In the genomic region with DNA sequence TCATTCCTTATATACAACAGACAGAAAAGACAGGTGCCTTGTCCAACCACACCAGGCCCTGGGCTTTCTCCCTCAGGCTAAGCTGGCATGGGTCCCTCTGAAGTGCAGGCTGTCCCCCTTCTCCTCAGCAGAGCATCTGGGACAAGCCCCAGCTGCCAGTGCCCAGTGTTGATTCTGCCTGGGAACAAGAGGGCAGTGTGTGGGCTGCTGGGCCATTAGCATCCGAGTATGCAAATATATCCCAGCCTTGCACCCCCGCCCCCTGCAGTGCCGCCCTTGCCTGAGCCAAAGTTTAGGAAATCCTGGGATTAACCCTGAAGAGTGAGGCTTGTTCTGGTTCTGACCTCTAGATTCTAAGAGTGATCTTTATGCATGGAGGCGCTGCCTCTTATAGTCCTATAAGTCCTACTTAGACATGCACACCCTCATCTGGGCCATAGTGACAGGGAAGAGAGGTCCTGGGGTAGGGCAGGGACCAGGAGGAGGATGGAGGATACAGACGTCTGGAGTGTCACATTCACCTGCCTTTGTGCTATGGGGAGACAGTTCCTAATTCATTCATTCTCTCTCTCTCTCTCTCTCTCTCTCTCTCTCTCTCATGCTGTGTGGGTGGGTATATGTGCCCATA, we compare ENCODE assay signal across 8 mouse cellular contexts. TPM values are rescaled to one million over a fixed set of nuclear protein-coding genes. Genes with fewer than 3 reads are reported as not detected.
DNase-seq lines count a peak whose midpoint lies in the region; ATAC-seq and TF ChIP-seq lines count a peak whose summit lies in the region.

No protein-coding gene starts in this region.

- peak; percentile 20 for DNase-seq in forebrain, embryonic 10.5 days (ENCODE audit: extremely low spot score, low spot score)
- no peak for DNase-seq in forebrain, embryonic 11.5 days (ENCODE audit: low spot score)
- peak; percentile 32 to 69 for DNase-seq in layer of hippocampus, adult 18-20 months (ENCODE audit: low spot score in 2 of 2)
- DNase-seq in midbrain, postnatal 0 days (ENCODE audit: low spot score), result peak; percentile 83
- no peak for DNase-seq in ovary, postnatal 10 days (ENCODE audit: low spot score)
- no peak for DNase-seq in urinary bladder, postnatal 36 days (ENCODE audit: low spot score in 2 of 2)

- no peaks in the 10 kb centered on the region for H3K9me3 ChIP-seq in forebrain, embryonic 10.5 days
- no peaks in the 10 kb centered on the region for H3K9me3 ChIP-seq in forebrain, embryonic 11.5 days (ENCODE audit: control insufficient read depth, low read length)
- H3K9me3 ChIP-seq in midbrain, postnatal 0 days (ENCODE audit: low read length), result no peaks in the 10 kb centered on the region
- no peaks in the 10 kb centered on the region for H3K9me3 ChIP-seq in liver, embryonic 12.5 days (replicated peaks)

- H3K4me1 ChIP-seq in forebrain, embryonic 10.5 days, result peaks cover 17% of the 10 kb centered on the region
- peaks cover 3% of the 10 kb centered on the region; the same call in 1 of the 2 replicates for H3K4me1 ChIP-seq in forebrain, embryonic 11.5 days (replicated peaks; ENCODE audit: control insufficient read depth, insufficient read depth, low read length)
- H3K4me1 ChIP-seq in cortical plate, adult 2 months (ENCODE audit: control insufficient read depth, insufficient read depth, low read length), result peaks cover 3% of the 10 kb centered on the region
- H3K4me1 ChIP-seq in midbrain, postnatal 0 days (ENCODE audit: insufficient read depth, low read length), result no peaks in the 10 kb centered on the region
- H3K4me1 ChIP-seq in liver, embryonic 12.5 days, result no peaks in the 10 kb centered on the region

- H3K27me3 ChIP-seq in forebrain, embryonic 10.5 days (ENCODE audit: poor library complexity, severe bottlenecking), result no peaks in the 10 kb centered on the region
- no peaks in the 10 kb centered on the region for H3K27me3 ChIP-seq in forebrain, embryonic 11.5 days (ENCODE audit: control insufficient read depth, insufficient read depth, low read length)
- H3K27me3 ChIP-seq in midbrain, postnatal 0 days (ENCODE audit: insufficient read depth, low read length), result no peaks in the 10 kb centered on the region
- no peaks in the 10 kb centered on the region for H3K27me3 ChIP-seq in liver, embryonic 12.5 days (replicated peaks)

- H3K27ac ChIP-seq in forebrain, embryonic 10.5 days, result peak overlapping the region; percentile 26; the same call in 1 of the 2 replicates
- no peak overlapping the region for H3K27ac ChIP-seq in forebrain, embryonic 11.5 days (ENCODE audit: low read depth, low read length)
- peak overlapping the region; percentile 84 for H3K27ac ChIP-seq in cortical plate, adult 2 months (ENCODE audit: insufficient read depth, low read length)
- no peak overlapping the region; the same call in 1 of the 2 replicates for H3K27ac ChIP-seq in midbrain, postnatal 0 days (ENCODE audit: low read depth, low read length)
- no peak overlapping the region for H3K27ac ChIP-seq in liver, embryonic 12.5 days

- H3K4me2 ChIP-seq in forebrain, embryonic 11.5 days (ENCODE audit: low read depth, low read length, severe bottlenecking), result no peak overlapping the region
- no peak overlapping the region for H3K4me2 ChIP-seq in midbrain, postnatal 0 days (ENCODE audit: low read depth, low read length, poor library complexity, severe bottlenecking)
- H3K4me2 ChIP-seq in liver, embryonic 12.5 days, result no peak overlapping the region

- no peak overlapping the region for H3K4me3 ChIP-seq in forebrain, embryonic 10.5 days
- no peak overlapping the region for H3K4me3 ChIP-seq in forebrain, embryonic 11.5 days (ENCODE audit: low read depth, low read length)
- no peak overlapping the region for H3K4me3 ChIP-seq in cortical plate, adult 2 months (ENCODE audit: insufficient read depth, low read length)
- H3K4me3 ChIP-seq in midbrain, postnatal 0 days (ENCODE audit: low read depth, low read length), result no peak overlapping the region
- H3K4me3 ChIP-seq in liver, embryonic 12.5 days, result no peak overlapping the region

- H3K9ac ChIP-seq in forebrain, embryonic 11.5 days (ENCODE audit: low read length), result no peak overlapping the region
- H3K9ac ChIP-seq in midbrain, postnatal 0 days (replicated peaks; ENCODE audit: low read length, poor library complexity, severe bottlenecking), result no peak overlapping the region
- no peak overlapping the region for H3K9ac ChIP-seq in liver, embryonic 12.5 days

- WGBS in forebrain, embryonic 10.5 days, result 27% methylated on average over 5 of the region's 5 CpGs
- 22% methylated on average over 5 of the region's 5 CpGs for WGBS in forebrain, embryonic 11.5 days
- 23% methylated on average over 5 of the region's 5 CpGs for WGBS in midbrain, postnatal 0 days
- 57% methylated on average over 5 of the region's 5 CpGs for WGBS in liver, embryonic 12.5 days (ENCODE audit: insufficient replicate concordance)

- ATAC-seq in forebrain, embryonic 11.5 days (replicated peaks; ENCODE audit: low FRiP score), result no peak; the same call in 1 of the 2 replicates
- ATAC-seq in midbrain, postnatal 0 days (ENCODE audit: low FRiP score), result peak; percentile 78; the same call in 1 of the 2 replicates
- ATAC-seq in liver, embryonic 12.5 days, result no peak; the same call in 1 of the 2 replicates

- no peak for TF ChIP-seq CTCF in cortical plate, adult 2 months (IDR thresholded peaks at IDR 0.05; ENCODE audit: extremely low read depth, insufficient read depth, low read length)
- peak; percentile 4; the same call in 1 of the 2 replicates for TF ChIP-seq CTCF in midbrain, postnatal 0 days (IDR thresholded peaks at IDR 0.05)

- H3K36me3 ChIP-seq in forebrain, embryonic 10.5 days (replicated peaks), result no peaks in the 10 kb centered on the region
- H3K36me3 ChIP-seq in forebrain, embryonic 11.5 days (ENCODE audit: control insufficient read depth, insufficient read depth, low read length), result no peaks in the 10 kb centered on the region
- H3K36me3 ChIP-seq in midbrain, postnatal 0 days (ENCODE audit: insufficient read depth, low read length), result no peaks in the 10 kb centered on the region
- H3K36me3 ChIP-seq in liver, embryonic 12.5 days, result no peaks in the 10 kb centered on the region

- TF ChIP-seq POLR2A in cortical plate, adult 2 months (IDR thresholded peaks at IDR 0.05; ENCODE audit: extremely low read depth, insufficient read depth, low read length), result no peak

RNA-seq across cellular contexts. Expression of a gene that starts 38.9 kb away (rescaled TPM):
- 25.6 and 26.0 TPM in 2 replicates for polyA plus RNA-seq in forebrain, embryonic 10.5 days (2016; fragmentation: Nextera tagmentation; extraction: Ambion mirVana)
- polyA plus RNA-seq in forebrain, embryonic 11.5 days (2014; fragmentation: Nextera tagmentation; extraction: Ambion mirVana), result 24.5 and 26.5 TPM in 2 replicates
- 13.0 and 14.3 TPM in 2 replicates for polyA plus RNA-seq in cortical plate, adult 2 months (2012; rRNA removed)
- total RNA-seq in layer of hippocampus, adult 18-20 months (2021), result 10 to 100 TPM; 25.0 to 26.1 TPM
- 12.6 and 14.2 TPM in 2 replicates for total RNA-seq in midbrain, postnatal 0 days (2014; rRNA removed)
- 4.3 and 5.3 TPM in 2 replicates for polyA plus RNA-seq in midbrain, postnatal 0 days (2015; fragmentation: Nextera tagmentation; extraction: Ambion mirVana)
- polyA plus RNA-seq in liver, embryonic 12.5 days (2016; fragmentation: Nextera tagmentation; extraction: Ambion mirVana), result 6.4 and 8.0 TPM in 2 replicates

Comparison
In these comparisons a context has a peak if more than half of its experiments do, and no peak if none do; other contexts are left out.
1. DNase-seq: peak in forebrain, embryonic 10.5 days (single experiment), layer of hippocampus, adult 18-20 months (2 of 2) and midbrain, postnatal 0 days (single experiment); none in forebrain, embryonic 11.5 days (single experiment), ovary, postnatal 10 days (single experiment) and urinary bladder, postnatal 36 days (0 of 2).
2. H3K27ac ChIP-seq: peak in forebrain, embryonic 10.5 days (single experiment) and cortical plate, adult 2 months (single experiment); none in forebrain, embryonic 11.5 days (single experiment), midbrain, postnatal 0 days (single experiment) and liver, embryonic 12.5 days (single experiment).